Mouse (Mus musculus): ENCODE data around the gene Spdye4b.
"Not testable (repeated sequence)": the region's sequence is repeated elsewhere in the genome, so short reads cannot be mapped to it uniquely, and the experiment has no call there.

Spdye4b gene

DNA sequence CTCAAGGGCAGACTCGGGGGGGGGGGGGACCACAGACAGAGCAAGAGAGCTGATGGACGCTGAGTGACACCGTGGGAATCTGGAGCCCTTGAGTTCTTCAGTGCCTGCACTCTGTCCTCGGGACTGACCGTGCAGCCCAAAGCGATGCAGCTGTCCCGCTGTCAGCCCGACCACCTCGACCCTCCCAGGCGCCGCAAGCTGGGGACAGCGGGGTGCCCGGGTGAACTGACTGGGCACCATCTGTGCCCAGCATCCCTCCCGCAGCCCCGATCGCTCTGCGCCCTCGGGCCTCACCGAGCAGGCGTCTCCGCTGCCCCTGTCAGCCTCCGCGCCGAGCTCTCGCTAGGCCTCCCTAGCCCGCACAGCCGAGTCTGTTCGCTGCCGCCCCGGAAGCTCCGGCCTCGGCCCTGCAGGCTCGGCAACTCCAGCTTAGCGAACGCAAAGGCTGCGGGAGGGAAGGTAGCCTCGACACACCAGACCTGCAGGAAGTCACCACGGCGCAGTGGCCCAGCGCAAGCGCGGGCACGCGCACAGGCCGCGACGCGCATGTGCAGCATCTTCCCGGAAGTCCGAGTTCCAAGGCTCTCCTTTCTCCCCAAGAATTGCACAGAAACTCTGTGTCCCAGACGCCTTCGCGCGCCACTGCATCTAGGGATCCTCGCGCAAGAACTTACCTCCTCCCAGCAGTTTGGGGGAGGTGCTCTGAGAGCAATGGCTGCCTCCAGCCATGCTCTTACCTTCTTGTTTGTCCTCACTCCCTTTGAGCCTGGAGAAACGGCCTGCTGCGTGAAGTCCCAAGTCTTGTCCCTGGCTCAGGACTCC, at the start of gene Spdye4b, which contains the start of gene Rbak:
Gene Spdye4b (plus strand): TSS at position 763 of the 822 bp plus-strand sequence.
Gene Rbak (minus strand): TSS at position 521 of the 822 bp plus-strand sequence.
- peak; percentile 97 for DNase-seq (ENCODE audit: low read depth)

DNA sequence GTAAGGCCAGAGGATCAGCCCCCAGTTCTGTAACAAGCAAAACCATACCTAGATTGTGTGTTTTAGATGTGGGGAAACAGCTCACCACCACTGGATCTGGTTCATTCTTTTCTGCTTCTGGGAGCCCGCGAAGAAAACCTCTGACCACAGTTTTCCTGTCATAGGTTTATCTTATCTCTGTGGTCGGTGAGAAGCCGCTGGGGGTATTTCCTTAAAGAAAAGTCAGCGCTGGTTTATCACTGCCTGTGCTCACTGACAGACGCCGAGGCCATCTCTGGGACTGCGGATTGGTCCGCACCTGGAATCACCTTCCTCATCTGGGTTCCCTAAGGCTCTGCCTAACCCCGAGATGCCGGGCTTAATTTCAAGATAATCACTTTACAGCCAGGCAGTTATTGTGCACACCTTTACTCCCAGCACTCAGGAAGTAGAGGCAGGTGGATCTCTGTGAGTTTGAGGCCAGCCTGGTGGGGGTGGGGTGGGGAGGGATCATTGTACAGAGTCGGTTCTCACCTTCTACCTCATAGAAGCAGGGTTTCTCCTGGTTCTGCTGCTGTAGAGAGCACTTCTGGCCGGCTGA, 47.8 kb upstream of the Spdye4b start:
- no peak for DNase-seq (ENCODE audit: low read depth)

GRCm38 (mm10) chr5:143134216-143135010, 46.4 kb upstream of the Spdye4b start:
- not testable (repeated sequence) for DNase-seq (ENCODE audit: low read depth)

DNA sequence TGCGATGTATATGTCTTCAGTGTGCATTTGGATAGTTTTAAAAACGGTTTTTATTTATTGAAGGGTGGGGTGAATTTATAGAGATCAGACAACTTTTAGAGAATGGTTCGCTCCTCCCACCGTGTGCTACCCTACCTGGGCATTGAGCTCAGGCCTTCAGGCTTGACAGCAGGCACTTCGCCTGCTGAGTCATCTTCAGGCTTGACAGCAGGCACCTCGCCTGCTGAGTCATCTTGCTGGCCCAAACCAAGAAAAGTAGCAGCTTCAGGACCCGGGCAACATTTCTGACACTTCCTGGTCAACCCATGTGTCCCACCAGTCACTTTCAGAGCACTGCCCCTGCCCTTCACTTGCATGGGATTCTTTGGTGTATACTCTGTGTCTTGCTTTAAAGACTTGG, 45.8 kb upstream of the Spdye4b start:
- DNase-seq (ENCODE audit: low read depth), result peak; percentile 58

DNA sequence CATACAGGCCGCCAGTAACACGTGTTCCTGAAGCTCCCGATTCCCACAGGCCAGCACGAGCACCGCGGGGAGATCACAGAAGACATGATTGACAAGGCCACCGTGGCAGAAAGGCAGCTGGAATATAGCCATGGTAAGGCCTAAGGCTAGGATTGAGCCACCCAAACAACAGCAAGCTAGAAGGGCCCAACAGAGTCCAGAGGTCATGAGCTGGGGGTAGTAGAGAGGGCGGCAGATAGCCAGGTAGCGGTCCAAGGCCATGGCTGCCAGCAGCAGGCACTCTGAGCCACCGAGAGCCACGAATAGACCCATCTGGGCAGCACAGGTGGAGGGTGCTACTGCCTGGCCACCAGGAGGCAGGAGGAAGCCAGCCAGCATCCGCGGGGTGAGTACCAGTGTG, 43.2 kb upstream of the Spdye4b start:
- DNase-seq (ENCODE audit: low read depth), result no peak

GRCm38 (mm10) chr5:143147481-143147880, 33.3 kb upstream of the Spdye4b start, which contains the start of gene Olfr718-ps1:
TSS of gene Olfr718-ps1 (minus strand) at chr5:143147581.
- no peak for DNase-seq (ENCODE audit: low read depth)

GRCm38 (mm10) chr5:143148661-143149060, 32.2 kb upstream of the Spdye4b start:
- no peak for DNase-seq (ENCODE audit: low read depth)

GRCm38 (mm10) chr5:143149536-143149935, 31.3 kb upstream of the Spdye4b start:
- no peak for DNase-seq (ENCODE audit: low read depth)

- DNase-seq (ENCODE audit: low read depth), result no peak
These were observed 30.8 kb upstream of the Spdye4b start for GRCm38 (mm10) chr5:143150044-143150443.

- DNase-seq (ENCODE audit: low read depth), result no peak
These were observed 27.1 kb upstream of the Spdye4b start for GRCm38 (mm10) chr5:143153756-143154155.

GRCm38 (mm10) chr5:143155534-143155933, 25.3 kb upstream of the Spdye4b start:
- peak; percentile 26 for DNase-seq (ENCODE audit: low read depth)

GRCm38 (mm10) chr5:143165508-143166070, 15.2 kb upstream of the Spdye4b start:
- no peak for DNase-seq (ENCODE audit: low read depth)

GRCm38 (mm10) chr5:143175970-143176369, 4.8 kb upstream of the Spdye4b start:
- no peak for DNase-seq (ENCODE audit: low read depth)

DNA sequence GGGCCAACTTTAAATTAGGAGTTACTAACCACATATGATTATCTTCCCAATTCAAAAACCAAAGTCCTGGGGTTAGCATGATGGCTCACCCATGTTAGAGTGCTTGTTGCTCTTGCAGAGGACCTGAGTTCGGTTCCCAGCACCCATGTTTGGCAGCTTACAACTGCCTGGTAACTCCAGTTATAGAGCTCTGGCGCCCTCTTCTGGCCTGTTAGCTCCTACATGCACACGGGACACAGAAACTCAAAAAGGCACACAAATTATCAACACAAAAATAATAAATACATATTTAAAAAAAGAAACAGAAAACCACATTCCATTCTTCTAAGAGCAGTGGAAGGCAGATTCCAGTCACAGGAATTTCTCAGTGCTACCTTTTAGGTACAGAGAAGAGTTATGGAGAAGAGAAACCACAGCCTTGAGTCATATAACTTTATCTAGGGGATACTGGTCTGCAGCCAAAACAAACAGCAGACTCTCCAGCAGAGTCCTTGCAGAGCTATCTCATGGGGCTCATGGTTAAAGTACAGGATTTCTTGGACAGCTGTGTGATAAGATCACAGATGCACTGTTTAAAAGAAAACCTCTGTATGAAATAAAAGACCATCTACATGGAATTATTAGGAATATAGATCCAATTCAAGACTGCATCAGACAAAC, 3.1 kb upstream of the Spdye4b start:
- DNase-seq (ENCODE audit: low read depth), result peak; percentile 64

- peak; percentile 68 for DNase-seq (ENCODE audit: low read depth)
These were observed 1.6 kb upstream of the Spdye4b start for GRCm38 (mm10) chr5:143179179-143179578.

DNA sequence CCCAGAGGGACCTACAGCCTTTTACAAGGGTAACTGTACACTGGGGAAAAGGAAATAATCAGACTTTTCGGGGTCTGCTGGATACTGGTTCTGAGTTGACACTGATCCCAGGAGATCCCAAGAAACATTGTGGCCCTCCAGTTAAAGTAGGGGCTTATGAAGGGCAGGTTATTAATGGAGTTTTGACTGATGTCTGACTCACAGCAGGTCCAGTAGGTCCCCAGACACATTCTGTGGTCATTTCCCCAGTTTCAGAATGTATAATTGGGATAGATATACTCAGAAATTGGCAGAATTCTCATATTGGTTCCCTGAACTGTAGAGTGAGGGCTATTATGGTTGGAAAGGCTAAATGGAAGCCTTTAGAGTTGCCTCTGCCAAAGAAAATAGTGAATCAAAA, 7.2 kb downstream of the Spdye4b start:
- peak; percentile 69 for DNase-seq (ENCODE audit: low read depth)

DNA sequence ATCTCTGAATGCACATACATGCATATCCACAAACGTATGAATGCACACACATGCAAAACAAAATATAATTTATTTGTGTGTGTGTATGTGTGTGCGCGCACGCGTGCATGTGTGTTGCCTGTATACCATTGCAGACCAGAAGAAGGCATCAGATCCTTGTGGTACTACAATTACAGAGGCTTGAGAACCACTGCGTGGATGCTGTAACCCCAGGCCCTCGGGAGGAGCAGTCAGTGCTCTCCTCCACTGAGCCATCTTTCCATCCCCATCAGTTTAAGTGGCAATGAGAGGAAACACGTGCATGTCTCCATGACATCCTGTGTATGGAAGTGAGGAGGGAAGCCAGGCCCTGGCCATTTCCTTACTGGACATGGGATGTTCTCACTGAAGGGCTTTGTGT, 12.0 kb downstream of the Spdye4b start:
- no peak for DNase-seq (ENCODE audit: low read depth)

- DNase-seq (ENCODE audit: low read depth), result peak; percentile 48
These were observed 13.9 kb downstream of the Spdye4b start for GRCm38 (mm10) chr5:143194747-143195146.

DNA sequence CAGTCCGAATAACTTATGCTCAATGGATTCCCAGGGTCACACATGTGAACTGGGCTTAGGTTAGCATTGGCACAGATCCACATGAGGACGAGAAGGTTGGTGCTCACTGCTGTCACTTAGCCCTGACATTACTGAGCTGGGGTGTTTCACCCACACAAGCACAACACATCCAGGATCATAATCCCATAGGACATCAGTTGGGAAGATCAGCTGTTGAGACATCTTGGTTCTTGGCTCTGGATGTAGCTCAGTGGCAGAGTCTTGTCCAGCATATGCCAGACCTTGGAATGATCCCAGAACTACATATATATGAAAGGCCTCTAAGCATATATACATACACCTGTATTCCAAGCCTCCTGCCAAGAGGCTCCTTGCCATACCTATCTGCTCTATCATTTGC, 14.3 kb downstream of the Spdye4b start:
- no peak for DNase-seq (ENCODE audit: low read depth)

DNA sequence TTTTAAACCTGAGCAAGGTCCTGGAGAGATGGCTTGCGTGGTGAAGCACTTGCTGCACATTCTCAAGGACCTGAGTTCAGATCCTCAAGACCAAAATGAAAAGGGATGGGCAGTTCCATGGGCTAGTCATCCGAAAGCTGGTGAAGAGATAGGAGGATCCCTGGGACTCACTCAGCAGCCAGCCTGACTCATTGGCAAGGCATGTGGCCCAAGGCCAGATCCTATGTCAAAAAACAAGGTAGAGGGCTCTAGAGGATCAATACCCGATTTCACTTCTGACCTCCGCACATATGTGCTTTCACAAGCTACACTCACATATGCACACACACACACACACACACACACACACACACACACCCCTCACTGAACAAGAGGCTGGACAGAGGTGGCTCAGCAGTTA, 15.7 kb downstream of the Spdye4b start:
- DNase-seq (ENCODE audit: low read depth), result peak; percentile 42

DNA sequence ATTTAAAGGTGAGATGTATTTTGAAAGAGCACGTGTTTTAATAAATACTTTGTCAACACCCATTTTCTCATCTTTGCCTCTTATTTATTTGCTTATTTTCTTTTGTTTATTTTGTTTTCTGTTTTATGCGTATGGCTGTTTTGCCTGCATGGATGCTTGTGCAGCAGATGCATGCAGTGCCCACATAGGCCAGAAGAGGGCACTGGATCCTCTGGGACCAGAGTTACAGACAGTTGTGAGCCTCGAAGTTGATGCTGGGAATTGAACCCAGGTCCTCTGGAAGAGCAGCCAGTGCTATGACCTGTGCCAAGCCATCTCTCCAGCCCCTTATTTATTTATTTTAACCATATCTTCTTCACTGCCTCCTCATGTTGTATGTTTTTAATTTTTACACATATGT, 24.2 kb downstream of the Spdye4b start:
- DNase-seq (ENCODE audit: low read depth), result peak; percentile 22

- no peak for DNase-seq (ENCODE audit: low read depth)
These were observed 33.0 kb downstream of the Spdye4b start for GRCm38 (mm10) chr5:143213832-143214231.

Data from NIH3T3 (cell line).